Mouse (Mus musculus) heart, adult 2 months (tissue): ENCODE measurements around the gene Plscr3. TPM values are rescaled to one million over a fixed set of nuclear protein-coding genes. Genes with fewer than 3 reads are reported as not detected.

Source experiments
- DNase-seq, 2 experiments: peaks; one replicate each; pipeline ENCODE4 v3.0.0; 2021
- H3K27ac ChIP-seq: fragments of 200-600 bp; 2 replicates; pipeline ENCODE4 v1.8.1; 2022
- H3K27me3 ChIP-seq: fragments of 200-500 bp; 2 replicates; pipeline ENCODE4 v1.6.1; 2012; ENCODE audit warnings: mild to moderate bottlenecking, low read length, inconsistent platforms, mixed read lengths; ENCODE audit not compliant: control insufficient read depth, insufficient read depth
- H3K36me3 ChIP-seq: fragments of 200-500 bp; 2 replicates; pipeline ENCODE4 v1.6.1; 2012; ENCODE audit warnings: low read length, inconsistent platforms; ENCODE audit not compliant: control insufficient read depth, insufficient read depth
- H3K4me1 ChIP-seq: fragments of 200-500 bp; 2 replicates; pipeline ENCODE4 v1.6.1; 2011; ENCODE audit warnings: low read length; ENCODE audit not compliant: control insufficient read depth, insufficient read depth
- H3K4me3 ChIP-seq: fragments of 200-600 bp; 2 replicates; pipeline ENCODE4 v1.8.1; 2022
- H3K79me2 ChIP-seq: fragments of 200-500 bp; replicated peaks from 2 replicates; pipeline ENCODE4 v1.6.1; 2012; ENCODE audit warnings: mild to moderate bottlenecking, inconsistent platforms, low read length, moderate library complexity, mixed read lengths; ENCODE audit not compliant: control insufficient read depth, insufficient read depth
- H3K9ac ChIP-seq: fragments of 200-500 bp; 2 replicates; pipeline ENCODE4 v1.6.1; 2012; ENCODE audit warnings: low read depth, mild to moderate bottlenecking, control low read depth, inconsistent platforms, low read length, mixed read lengths
- CTCF ChIP-seq: fragments of 200-600 bp; IDR thresholded peaks from 2 replicates; pipeline ENCODE4 v1.8.1; 2022; ENCODE audit warnings: antibody characterized with exemption, mild to moderate bottlenecking, moderate library complexity
- EP300 ChIP-seq: fragments of 200-500 bp; IDR thresholded peaks from 2 replicates; pipeline ENCODE4 v1.6.1; 2011; ENCODE audit warnings: low read depth, low read length, control low read depth; ENCODE audit not compliant: insufficient read depth
- POLR2A ChIP-seq: fragments of 200-500 bp; IDR thresholded peaks from 2 replicates; pipeline ENCODE4 v1.6.1; 2011; ENCODE audit warnings: mild to moderate bottlenecking, low read depth, low read length, control low read depth; ENCODE audit not compliant: insufficient read depth
- WGBS: fragments of 180-500 bp; shearing (Covaris S2); methylation state at CpG from one replicate; pipeline ENCODE4 v1.1.7; 2018; 5-methylcytosine and 5-hydroxymethylcytosine counted together
- intact Hi-C: fragments of 180-260 bp; cut with DNase I; formaldehyde crosslinking; loops from one replicate; pipeline ENCODE4 v1.15.1; 2025
- microRNA-seq, 2 experiments: library from miRNA; unstranded; fragments of <30 nt; microRNA quantifications; one replicate each; pipeline ENCODE4 v1.2.0; 2021
- polyA plus RNA-seq: library from polyadenylated mRNA; depleted of rRNA; stranded (reverse); fragments of >200 nt; gene quantifications from 2 replicates; pipeline ENCODE4 v1.2.3, GENCODE M21; 2012; rRNA removed
- total RNA-seq, 2 experiments: library from RNA; stranded (reverse); gene quantifications; 2 replicates each; pipeline ENCODE4 v1.2.3; 2021

Plscr3 gene
- total and polyA plus RNA-seq, 3 experiments: 21.2 to 48.3 (median 22.4) TPM

DNA sequence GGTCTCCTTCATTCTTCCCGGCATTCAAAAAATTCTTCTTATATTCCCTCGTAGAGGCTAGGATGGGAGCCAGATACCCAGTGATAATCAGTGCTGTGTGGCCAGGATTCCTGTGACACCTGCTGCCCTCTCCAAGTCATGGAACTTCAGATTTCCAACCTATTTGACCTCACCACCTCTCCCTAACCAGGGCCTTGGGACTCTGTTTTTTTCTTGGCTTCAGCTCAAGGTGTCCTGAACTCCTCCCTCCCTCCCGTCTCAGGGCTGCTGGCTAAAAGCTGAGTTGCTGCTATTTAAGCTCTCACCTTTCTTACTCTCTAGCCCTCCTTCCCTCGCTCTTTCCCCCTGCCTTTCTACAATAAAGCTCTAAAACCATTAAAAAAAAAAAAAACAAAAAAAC is 53.7 kb downstream of the Plscr3 start:
- 33% methylated on average over 4 of the region's 4 CpGs for WGBS
- no peak overlapping the region for H3K9ac ChIP-seq
- intact Hi-C loops: no loop called here

DNA sequence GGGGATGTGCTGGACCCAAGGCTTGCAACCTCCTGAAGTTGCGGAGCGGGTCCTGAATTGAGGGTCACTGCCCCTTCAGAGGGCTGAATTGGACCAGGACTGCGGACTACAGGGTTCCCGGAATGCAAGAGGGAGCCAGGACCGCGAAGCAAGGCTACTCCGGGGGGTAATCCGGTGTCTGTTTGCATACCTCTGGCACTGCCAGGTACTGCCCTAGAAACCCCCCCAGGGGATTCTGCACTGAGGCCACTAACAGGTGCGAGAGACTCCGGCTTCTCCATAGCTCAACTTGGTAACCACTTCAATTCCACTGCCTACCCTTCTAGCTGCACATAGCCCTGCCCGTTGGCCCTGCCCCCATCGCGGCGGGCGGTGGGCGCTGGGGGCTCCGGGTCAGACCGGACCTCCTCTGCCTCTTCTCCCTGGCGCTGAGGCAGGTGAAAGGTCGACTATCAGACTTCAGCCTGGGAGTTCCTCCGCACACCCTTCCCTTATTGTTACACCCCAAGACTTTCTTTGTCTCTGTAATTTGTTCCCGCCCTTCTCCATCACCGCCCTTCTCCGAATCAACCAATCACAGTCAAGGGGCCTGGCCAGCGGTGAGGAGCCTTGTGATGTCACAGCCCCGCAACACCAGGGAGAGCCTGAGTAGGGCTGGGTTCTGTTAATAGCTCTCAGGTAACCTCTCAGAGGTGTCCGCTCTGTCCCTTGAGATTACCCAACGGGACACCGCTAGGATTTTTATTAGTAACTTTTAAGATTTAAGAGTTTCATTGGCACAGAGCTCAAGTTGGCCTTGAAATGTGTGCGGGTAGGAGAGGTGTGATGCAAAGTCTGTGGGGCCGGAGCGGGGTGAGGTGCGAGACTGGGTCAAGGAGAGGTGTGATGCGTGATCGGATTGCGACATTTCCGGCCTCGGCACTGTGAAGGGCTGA is 54.6 kb downstream of the Plscr3 start, which contains the start of the genes 2810408A11Rik and Neurl4:
Gene 2810408A11Rik (minus strand): TSS at position 517 of the 935 bp plus-strand sequence.
Gene Neurl4 (plus strand): TSS at position 602 of the 935 bp plus-strand sequence.
- intact Hi-C loops: no loop called here
- Histone ChIP-seq H3K27ac (peak within 1 kb of the TSS; percentile 98), H3K4me1 (peaks cover 3% of the 10 kb centered on the region; the same call in 1 of the 2 replicates), H3K27me3 (no peaks in the 10 kb centered on the region), H3K9ac (peak within 1 kb of the TSS; percentile 82), H3K79me2 (no peaks in the 10 kb centered on the region), H3K4me3 (peak within 1 kb of the TSS; percentile 83), H3K36me3 (no peaks in the 10 kb centered on the region)
- TF ChIP-seq POLR2A: peak; percentile 91
- 0 out of 2 replicates have a peak, but pooled peaks have one; percentile 22 for TF ChIP-seq EP300
- no peak for TF ChIP-seq CTCF
- DNase-seq: peak; percentile 86 to 93
- WGBS: 1% methylated on average over 38 of the region's 38 CpGs

More for the DNA sequence above, 53.7 kb downstream of the Plscr3 start:
- DNase-seq: no peak
- Histone ChIP-seq H3K4me3 (no peak overlapping the region), H3K36me3 (no peaks in the 10 kb centered on the region), H3K27me3 (no peaks in the 10 kb centered on the region), H3K79me2 (no peaks in the 10 kb centered on the region), H3K27ac (no peak overlapping the region), H3K4me1 (peaks cover 3% of the 10 kb centered on the region; the same call in 1 of the 2 replicates)
- no peak for TF ChIP-seq CTCF
- TF ChIP-seq POLR2A: no peak
- no peak for TF ChIP-seq EP300

DNA sequence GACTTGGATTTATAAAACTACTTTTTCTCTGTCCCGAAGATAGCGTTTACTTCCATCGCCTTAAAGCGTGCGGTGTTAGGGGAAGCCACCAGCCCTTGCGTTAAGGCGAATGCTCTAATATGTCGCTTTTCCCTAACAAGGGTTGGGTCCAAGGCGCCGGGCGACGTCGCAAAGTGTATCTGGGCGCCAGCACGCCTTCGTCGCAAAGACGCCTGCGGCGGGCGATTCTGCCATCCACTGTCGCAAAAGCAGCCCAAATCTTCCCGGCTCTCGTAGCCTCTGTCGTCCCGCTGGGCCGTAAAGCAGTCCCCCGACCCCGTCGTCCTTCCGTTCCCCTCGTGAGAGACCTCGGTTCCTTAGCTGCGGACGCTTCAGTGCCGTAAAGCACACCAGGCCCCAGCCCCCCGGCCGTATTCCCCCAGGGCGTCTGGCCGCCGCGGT is 55.2 kb downstream of the Plscr3 start:
- TF ChIP-seq EP300 (peak; percentile 83), CTCF (no peak), POLR2A (peak; percentile 63; the same call in 1 of the 2 replicates)
- peak overlapping the region; percentile 83 for H3K4me3 ChIP-seq
- intact Hi-C loops: no loop called here
- no peaks in the 10 kb centered on the region for H3K27me3 ChIP-seq
- DNase-seq: peak; percentile 93 to 97
- no peaks in the 10 kb centered on the region for H3K79me2 ChIP-seq
- no peaks in the 10 kb centered on the region for H3K36me3 ChIP-seq
- H3K4me1 ChIP-seq: peaks cover 3% of the 10 kb centered on the region; the same call in 1 of the 2 replicates
- under 1% methylated on average over 42 of the region's 42 CpGs for WGBS
- H3K9ac ChIP-seq: peak overlapping the region; percentile 82
- peak overlapping the region; percentile 98 for H3K27ac ChIP-seq

Small RNAs within 50 kb of the gene (microRNA-seq; reads per million reads assigned to microRNA genes)
- gene Mir6924: 0 to 0.56 reads per million in 2 experiments

Other genes with a start within 250 kb of the Plscr3 start
Only the 30 nearest of the 43 such genes appear.
- 1 to 10 TPM; 1.4 to 3.2 TPM for gene Tnfsf13, start 160.6 kb upstream of the Plscr3 start, total RNA-seq
- 2.9 and 4.0 TPM in 2 replicates for gene Tnfsf13, start 160.6 kb upstream of the Plscr3 start, polyA plus RNA-seq
- gene Tnfsf12, start 150.5 kb upstream of the Plscr3 start, total RNA-seq: 10 to 100 TPM; 18.4 to 21.9 TPM
- 29.2 and 32.0 TPM in 2 replicates for gene Tnfsf12, start 150.5 kb upstream of the Plscr3 start, polyA plus RNA-seq
- gene Tnfsfm13, start 150.3 kb upstream of the Plscr3 start, total RNA-seq: 1 to 10 TPM; 2.8 to 3.2 TPM
- 3.7 and 4.7 TPM in 2 replicates for gene Tnfsfm13, start 150.3 kb upstream of the Plscr3 start, polyA plus RNA-seq
- 10 to 100 TPM; 25.3 to 30.4 TPM for gene Polr2a, start 87.7 kb upstream of the Plscr3 start, total RNA-seq
- 15.6 and 20.2 TPM in 2 replicates for gene Polr2a, start 87.7 kb upstream of the Plscr3 start, polyA plus RNA-seq
- gene Slc35g3, start 84.4 kb upstream of the Plscr3 start, total RNA-seq: not detected
- 0.35 TPM in 1 of 2 replicates, not detected in the other for gene Slc35g3, start 84.4 kb upstream of the Plscr3 start, polyA plus RNA-seq
- gene Zbtb4, start 80.5 kb upstream of the Plscr3 start, total RNA-seq: 10 to 100 TPM; 42.9 to 47.9 TPM
- gene Zbtb4, start 80.5 kb upstream of the Plscr3 start, polyA plus RNA-seq: 19.8 and 25.4 TPM in 2 replicates
- 1 to 10 TPM; 4.1 TPM for gene Chrnb1, start 50.4 kb upstream of the Plscr3 start, total RNA-seq
- gene Chrnb1, start 50.4 kb upstream of the Plscr3 start, polyA plus RNA-seq: 10.3 and 16.4 TPM in 2 replicates
- 1 to 10 TPM; 1.9 to 2.5 TPM for gene Fgf11, start 44.5 kb upstream of the Plscr3 start, total RNA-seq
- 3.3 and 4.3 TPM in 2 replicates for gene Fgf11, start 44.5 kb upstream of the Plscr3 start, polyA plus RNA-seq
- under 1 TPM; 0.25 to 0.29 TPM for gene Tmem102, start 40.8 kb upstream of the Plscr3 start, total RNA-seq
- 0.44 and 0.47 TPM in 2 replicates for gene Tmem102, start 40.8 kb upstream of the Plscr3 start, polyA plus RNA-seq
- gene Gm39566, start 31.1 kb upstream of the Plscr3 start, total RNA-seq: not detected
- 0.02 and 0.09 TPM in 2 replicates for gene Gm39566, start 31.1 kb upstream of the Plscr3 start, polyA plus RNA-seq
- not detected for gene Spem2, start 27.9 kb upstream of the Plscr3 start, total RNA-seq
- gene Spem2, start 27.9 kb upstream of the Plscr3 start, polyA plus RNA-seq: 0.15 and 0.20 TPM in 2 replicates
- not detected for gene Spem1, start 24.2 kb upstream of the Plscr3 start, total RNA-seq
- 0.23 and 0.32 TPM in 2 replicates for gene Spem1, start 24.2 kb upstream of the Plscr3 start, polyA plus RNA-seq
- 1 to 10 TPM; 3.4 to 5.0 TPM for gene Nlgn2, start 8.6 kb upstream of the Plscr3 start, total RNA-seq
- gene Nlgn2, start 8.6 kb upstream of the Plscr3 start, polyA plus RNA-seq: 6.0 and 6.7 TPM in 2 replicates
- gene Tmem256, start 7.9 kb upstream of the Plscr3 start, total RNA-seq: 100 to 1,000 TPM; 214 to 254 TPM
- gene Tmem256, start 7.9 kb upstream of the Plscr3 start, polyA plus RNA-seq: 308 and 350 TPM in 2 replicates
- not detected for gene Tnk1, start 12.4 kb downstream of the Plscr3 start, total RNA-seq
- gene Tnk1, start 12.4 kb downstream of the Plscr3 start, polyA plus RNA-seq: 0.20 and 0.68 TPM in 2 replicates
- gene Tmem95, start 31.6 kb downstream of the Plscr3 start, total RNA-seq: not detected
- gene Tmem95, start 31.6 kb downstream of the Plscr3 start, polyA plus RNA-seq: not detected in 2 replicates
- gene Kctd11, start 35.0 kb downstream of the Plscr3 start, total RNA-seq: 1 to 10 TPM; 2.3 to 2.6 TPM
- 2.9 TPM in 2 replicates for gene Kctd11, start 35.0 kb downstream of the Plscr3 start, polyA plus RNA-seq
- 1 to 10 TPM in 1 of 2 experiments, under 1 TPM in 1; 0.65 to 1.1 TPM for gene Acap1, start 49.2 kb downstream of the Plscr3 start, total RNA-seq
- gene Acap1, start 49.2 kb downstream of the Plscr3 start, polyA plus RNA-seq: 1.7 and 3.3 TPM in 2 replicates
- gene 2810408A11Rik, start 54.6 kb downstream of the Plscr3 start, total RNA-seq: under 1 TPM; 0.23 to 0.34 TPM
- 0.15 and 0.41 TPM in 2 replicates for gene 2810408A11Rik, start 54.6 kb downstream of the Plscr3 start, polyA plus RNA-seq
- gene Neurl4, start 54.7 kb downstream of the Plscr3 start, total RNA-seq: 10 to 100 TPM; 42.6 to 47.1 TPM
- 31.5 and 54.1 TPM in 2 replicates for gene Neurl4, start 54.7 kb downstream of the Plscr3 start, polyA plus RNA-seq
- gene Gps2, start 67.5 kb downstream of the Plscr3 start, total RNA-seq: 10 to 100 TPM; 27.2 to 28.4 TPM
- gene Gps2, start 67.5 kb downstream of the Plscr3 start, polyA plus RNA-seq: 53.9 and 63.9 TPM in 2 replicates
- 100 to 1,000 TPM; 397 to 444 TPM for gene Eif5a, start 75.6 kb downstream of the Plscr3 start, total RNA-seq
- gene Eif5a, start 75.6 kb downstream of the Plscr3 start, polyA plus RNA-seq: 360 and 540 TPM in 2 replicates
- gene Ybx2, start 89.4 kb downstream of the Plscr3 start, total RNA-seq: 10 to 100 TPM; 16.7 to 22.6 TPM
- gene Ybx2, start 89.4 kb downstream of the Plscr3 start, polyA plus RNA-seq: 64.2 and 66.2 TPM in 2 replicates
- 100 to 1,000 TPM; 363 to 456 TPM for gene Slc2a4, start 101.8 kb downstream of the Plscr3 start, total RNA-seq
- gene Slc2a4, start 101.8 kb downstream of the Plscr3 start, polyA plus RNA-seq: 516 and 737 TPM in 2 replicates
- not detected for gene Cldn7, start 118.4 kb downstream of the Plscr3 start, total RNA-seq
- gene Cldn7, start 118.4 kb downstream of the Plscr3 start, polyA plus RNA-seq: 0.50 and 3.5 TPM in 2 replicates
- 100 to 1,000 TPM; 143 to 144 TPM for gene Ctdnep1, start 134.8 kb downstream of the Plscr3 start, total RNA-seq
- 138 and 190 TPM in 2 replicates for gene Ctdnep1, start 134.8 kb downstream of the Plscr3 start, polyA plus RNA-seq
- gene Elp5, start 136.1 kb downstream of the Plscr3 start, total RNA-seq: 10 to 100 TPM; 39.0 to 42.2 TPM
- 61.6 and 78.5 TPM in 2 replicates for gene Elp5, start 136.1 kb downstream of the Plscr3 start, polyA plus RNA-seq
- 100 to 1,000 TPM; 284 to 340 TPM for gene Gabarap, start 144.8 kb downstream of the Plscr3 start, total RNA-seq
- 469 and 750 TPM in 2 replicates for gene Gabarap, start 144.8 kb downstream of the Plscr3 start, polyA plus RNA-seq
- 10 to 100 TPM; 18.1 to 22.8 TPM for gene Phf23, start 149.4 kb downstream of the Plscr3 start, total RNA-seq
- 11.5 and 17.6 TPM in 2 replicates for gene Phf23, start 149.4 kb downstream of the Plscr3 start, polyA plus RNA-seq
- 1 to 10 TPM; 4.1 to 4.9 TPM for gene Dvl2, start 154.2 kb downstream of the Plscr3 start, total RNA-seq
- gene Dvl2, start 154.2 kb downstream of the Plscr3 start, polyA plus RNA-seq: 6.1 and 7.4 TPM in 2 replicates